Mouse (Mus musculus) liver, adult 2 months (tissue): Measurements from ENCODE around the gene Ints14. TPM values are rescaled to one million over a fixed set of nuclear protein-coding genes. Genes with fewer than 3 reads are reported as not detected.
"Not testable (repeated sequence)": the region's sequence is repeated elsewhere in the genome, so short reads cannot be mapped to it uniquely, and the experiment has no call there.

Experiments
- DNase-seq: peaks from one replicate; pipeline ENCODE4 v3.0.0-alpha.2; 2011; ENCODE audit warnings: low read depth, low spot score; ENCODE audit errors: extremely low read depth
- H3K27ac ChIP-seq: fragments of 200-500 bp; replicated peaks from 2 replicates; pipeline ENCODE4 v1.5.1; 2012; ENCODE audit warnings: low read depth, mild to moderate bottlenecking, control low read depth, inconsistent platforms, low read length; ENCODE audit not compliant: insufficient read depth
- H3K27me3 ChIP-seq: fragments of 200-500 bp; 2 replicates; pipeline ENCODE4 v1.6.1; 2012; ENCODE audit warnings: mild to moderate bottlenecking, moderate library complexity, low read length, inconsistent platforms; ENCODE audit not compliant: control insufficient read depth, insufficient read depth
- H3K36me3 ChIP-seq: fragments of 200-500 bp; 2 replicates; pipeline ENCODE4 v1.6.1; 2012; ENCODE audit warnings: low read length, inconsistent platforms; ENCODE audit not compliant: control insufficient read depth, insufficient read depth
- H3K4me1 ChIP-seq: fragments of 200-500 bp; 2 replicates; pipeline ENCODE4 v1.6.1; 2011; ENCODE audit warnings: low read length; ENCODE audit not compliant: control insufficient read depth, insufficient read depth
- H3K4me3 ChIP-seq: fragments of 200-500 bp; 2 replicates; pipeline ENCODE4 v1.5.1; 2011; ENCODE audit warnings: low read depth, mild to moderate bottlenecking, control low read depth, low read length, moderate library complexity; ENCODE audit not compliant: insufficient read depth
- H3K79me2 ChIP-seq: fragments of 200-500 bp; 2 replicates; pipeline ENCODE4 v1.6.1; 2012; ENCODE audit warnings: inconsistent platforms, mild to moderate bottlenecking, low read length, moderate library complexity; ENCODE audit not compliant: control insufficient read depth, insufficient read depth
- H3K9ac ChIP-seq: fragments of 200-500 bp; 2 replicates; pipeline ENCODE4 v1.6.1; 2012; ENCODE audit warnings: low read depth, mild to moderate bottlenecking, control low read depth, inconsistent platforms, low read length
- CTCF ChIP-seq: fragments of 200-500 bp; IDR thresholded peaks from 2 replicates; pipeline ENCODE4 v1.5.1; 2011; ENCODE audit warnings: low read depth, low read length, control low read depth
- POLR2A ChIP-seq: fragments of 200-500 bp; IDR thresholded peaks from 2 replicates; pipeline ENCODE4 v1.6.1; 2011; ENCODE audit warnings: low read length, control low read depth; ENCODE audit not compliant: insufficient read depth; ENCODE audit errors: extremely low read depth
- WGBS: fragments of 180-500 bp; shearing (Covaris S2); methylation state at CpG from one replicate; pipeline ENCODE4 v1.1.7; 2018; 5-methylcytosine and 5-hydroxymethylcytosine counted together
- polyA plus RNA-seq: library from polyadenylated mRNA; depleted of rRNA; stranded (reverse); fragments of >200 nt; gene quantifications from 2 replicates; pipeline ENCODE4 v1.2.3, GENCODE M21; 2012
- total RNA-seq: library from RNA; depleted of rRNA; stranded (reverse); fragments of >200 nt; gene quantifications from 2 replicates; pipeline ENCODE4 v1.2.3, GENCODE M21; 2014

The Ints14 gene
- total and polyA plus RNA-seq, 2 experiments, result 4.7 to 5.4 TPM

- H3K79me2 ChIP-seq, result no peaks in the 10 kb centered on the region
- no peak overlapping the region for H3K27ac ChIP-seq
- WGBS, result 85% methylated on average over 2 of the region's 2 CpGs
- H3K4me3 ChIP-seq, result no peak overlapping the region
- no peak for TF ChIP-seq POLR2A
- H3K9ac ChIP-seq, result no peak overlapping the region
- peaks cover 72% of the 10 kb centered on the region for H3K36me3 ChIP-seq
- H3K27me3 ChIP-seq, result no peaks in the 10 kb centered on the region
- H3K4me1 ChIP-seq, result no peaks in the 10 kb centered on the region
- no peak for DNase-seq
These were observed 26.9 kb downstream of the Ints14 start for GRCm38 (mm10) chr9:64987651-64988050.

GRCm38 (mm10) chr9:64988443-64988842 is 27.7 kb downstream of the Ints14 start:
- no peak overlapping the region for H3K27ac ChIP-seq
- no peak overlapping the region for H3K9ac ChIP-seq
- no peak for DNase-seq
- H3K79me2 ChIP-seq, result no peaks in the 10 kb centered on the region
- WGBS, result 89% methylated on average over 6 of the region's 6 CpGs
- H3K36me3 ChIP-seq, result peaks cover 79% of the 10 kb centered on the region
- H3K4me1 ChIP-seq, result no peaks in the 10 kb centered on the region
- H3K27me3 ChIP-seq, result no peaks in the 10 kb centered on the region
- no peak overlapping the region for H3K4me3 ChIP-seq
- TF ChIP-seq CTCF, result no peak
- TF ChIP-seq POLR2A, result no peak

- DNase-seq, result no peak
- Histone ChIP-seq H3K9ac (no peak overlapping the region), H3K27me3 (no peaks in the 10 kb centered on the region), H3K4me3 (no peak overlapping the region), H3K27ac (no peak overlapping the region), H3K79me2 (no peaks in the 10 kb centered on the region; the same call in 1 of the 2 replicates), H3K36me3 (peaks cover 82% of the 10 kb centered on the region), H3K4me1 (no peaks in the 10 kb centered on the region)
- no peak for TF ChIP-seq CTCF
- no peak for TF ChIP-seq POLR2A
- WGBS, result 87% methylated on average over 7 of the region's 7 CpGs
These were observed 29.6 kb downstream of the Ints14 start for GRCm38 (mm10) chr9:64990291-64990690.

- H3K4me1 ChIP-seq, H3K4me3 ChIP-seq, H3K79me2 ChIP-seq, H3K27me3 ChIP-seq, DNase-seq, H3K27ac ChIP-seq, H3K9ac ChIP-seq: not testable (repeated sequence)
- WGBS, result 97% methylated on average over 1 of the region's 1 CpGs
- peaks cover 73% of the 10 kb centered on the region for H3K36me3 ChIP-seq
These were observed 34.8 kb downstream of the Ints14 start for GRCm38 (mm10) chr9:64995464-64995863.

GRCm38 (mm10) chr9:65001481-65001880 is 40.8 kb downstream of the Ints14 start:
- Histone ChIP-seq H3K79me2 (no peaks in the 10 kb centered on the region; the same call in 1 of the 2 replicates), H3K27ac (no peak overlapping the region), H3K36me3 (peaks cover 64% of the 10 kb centered on the region), H3K4me1 (no peaks in the 10 kb centered on the region), H3K4me3 (no peak overlapping the region), H3K9ac (no peak overlapping the region), H3K27me3 (no peaks in the 10 kb centered on the region)
- TF ChIP-seq POLR2A (no peak), CTCF (no peak)
- DNase-seq, result no peak
- WGBS, result 84% methylated on average over 4 of the region's 4 CpGs

GRCm38 (mm10) chr9:65005737-65006136 is 45.0 kb downstream of the Ints14 start:
- Histone ChIP-seq H3K79me2 (peaks cover 3% of the 10 kb centered on the region; the same call in 1 of the 2 replicates), H3K36me3 (peaks cover 44% of the 10 kb centered on the region), H3K27ac (no peak overlapping the region), H3K4me1 (no peaks in the 10 kb centered on the region), H3K4me3 (no peak overlapping the region), H3K9ac (no peak overlapping the region), H3K27me3 (no peaks in the 10 kb centered on the region)
- 97% methylated on average over 8 of the region's 8 CpGs for WGBS
- TF ChIP-seq POLR2A (no peak), CTCF (no peak)
- no peak for DNase-seq
